Mouse (Mus musculus) neural tube, embryonic 11.5 days (tissue): ENCODE data around the gene Psmb11. TPM values are rescaled to one million over a fixed set of nuclear protein-coding genes. Genes with fewer than 3 reads are reported as not detected.
A peak's percentile ranks its signal among the peaks of the same experiment; 100 is the strongest.

Experiments used
- ATAC-seq: fragments of 200-750 bp; cut with Nextera tagmentation; 2 replicates; pipeline ENCODE4 v1.8.0; 2017; ENCODE audit warnings: moderate number of reproducible peaks, mild to moderate bottlenecking, moderate TSS enrichment, moderate library complexity; ENCODE audit not compliant: insufficient read depth, low FRiP score, low TSS enrichment
- DNase-seq: peaks from one replicate; pipeline ENCODE4 v3.0.0-alpha.2; 2015; ENCODE audit warnings: low spot score
- H3K27ac ChIP-seq: fragments of 300-500 bp; sonication (generic); 2 replicates; pipeline ENCODE4 v1.5.1; 2014; ENCODE audit warnings: low read depth, mild to moderate bottlenecking, low read length
- H3K27me3 ChIP-seq: fragments of 300-500 bp; sonication (generic); 2 replicates; pipeline ENCODE4 v1.6.1; 2014; ENCODE audit warnings: mild to moderate bottlenecking, low read length, mixed read lengths; ENCODE audit not compliant: control insufficient read depth, insufficient read depth
- H3K36me3 ChIP-seq: fragments of 300-500 bp; sonication (generic); 2 replicates; pipeline ENCODE4 v1.6.1; 2014; ENCODE audit warnings: mild to moderate bottlenecking, low read length, moderate library complexity, mixed read lengths; ENCODE audit not compliant: control insufficient read depth, insufficient read depth
- H3K4me1 ChIP-seq: fragments of 300-500 bp; sonication (generic); 2 replicates; pipeline ENCODE4 v1.6.1; 2014; ENCODE audit warnings: low read length, mixed read lengths; ENCODE audit not compliant: control insufficient read depth, insufficient read depth
- H3K4me2 ChIP-seq: fragments of 300-500 bp; sonication (generic); 2 replicates; pipeline ENCODE4 v1.6.1; 2014; ENCODE audit warnings: low read depth, mild to moderate bottlenecking, moderate library complexity
- H3K4me3 ChIP-seq: fragments of 300-500 bp; sonication (generic); 2 replicates; pipeline ENCODE4 v1.5.1; 2014; ENCODE audit warnings: low read depth, low read length
- H3K9ac ChIP-seq: fragments of 300-500 bp; sonication (generic); 2 replicates; pipeline ENCODE4 v1.6.1; 2014; ENCODE audit warnings: mild to moderate bottlenecking, low read length
- H3K9me3 ChIP-seq: fragments of 300-500 bp; sonication (generic); 2 replicates; pipeline ENCODE4 v1.6.1; 2016; ENCODE audit warnings: low read length; ENCODE audit not compliant: control insufficient read depth
- WGBS: fragments of 180-500 bp; shearing (Covaris S2); extraction: QIAGEN DNeasy Blood & Tissue Kit; methylation state at CpG from one replicate; pipeline ENCODE4 v1.1.7; 2014; 5-methylcytosine and 5-hydroxymethylcytosine counted together
- polyA plus RNA-seq: library from polyadenylated mRNA; unstranded; fragments of >200 nt; fragmentation: Nextera tagmentation; extraction: Ambion mirVana; gene quantifications from 2 replicates; pipeline ENCODE4 v1.2.1, GENCODE M21; 2014

Psmb11 gene
- polyA plus RNA-seq, 1 experiment from 2014 or later, result 0.08 TPM

- peak within 1 kb of the TSS; percentile 79 for H3K4me3 ChIP-seq
- peak within 1 kb of the TSS; percentile 66 for H3K4me2 ChIP-seq
- ATAC-seq (peak; percentile 40), DNase-seq (peak; percentile 94)
- peak within 1 kb of the TSS; percentile 67 for H3K27ac ChIP-seq
- no peaks in the 10 kb centered on the region for H3K9me3 ChIP-seq
- WGBS, result under 1% methylated on average over 66 of the region's 66 CpGs
- peaks cover 24% of the 10 kb centered on the region for H3K4me1 ChIP-seq
- no peaks in the 10 kb centered on the region for H3K36me3 ChIP-seq
- H3K9ac ChIP-seq, result peak within 1 kb of the TSS; percentile 89
- H3K27me3 ChIP-seq, result no peaks in the 10 kb centered on the region
Observed at GRCm38 (mm10) chr14:54577089-54577982, 43.9 kb upstream of the Psmb11 start, which contains the start of gene Ajuba. TSS of gene Ajuba (minus strand) at chr14:54577558.

GRCm38 (mm10) chr14:54578063-54578462 is 43.2 kb upstream of the Psmb11 start:
- H3K27ac ChIP-seq, result peak overlapping the region; percentile 67
- peak overlapping the region; percentile 66 for H3K4me2 ChIP-seq
- peak overlapping the region; percentile 79 for H3K4me3 ChIP-seq
- no peaks in the 10 kb centered on the region for H3K36me3 ChIP-seq
- H3K4me1 ChIP-seq, result peaks cover 17% of the 10 kb centered on the region
- under 1% methylated on average over 10 of the region's 10 CpGs for WGBS
- DNase-seq (no peak), ATAC-seq (no peak)
- H3K9me3 ChIP-seq, result no peaks in the 10 kb centered on the region
- H3K9ac ChIP-seq, result peak overlapping the region; percentile 89
- H3K27me3 ChIP-seq, result no peaks in the 10 kb centered on the region

GRCm38 (mm10) chr14:54579638-54580037 is 41.6 kb upstream of the Psmb11 start:
- ATAC-seq, result no peak
- WGBS, result 87% methylated on average over 7 of the region's 7 CpGs

GRCm38 (mm10) chr14:54582536-54582935 is 38.7 kb upstream of the Psmb11 start:
- no peak overlapping the region for H3K4me3 ChIP-seq
- H3K9me3 ChIP-seq, result no peaks in the 10 kb centered on the region
- no peak overlapping the region for H3K4me2 ChIP-seq
- no peak overlapping the region for H3K27ac ChIP-seq
- H3K4me1 ChIP-seq, result no peaks in the 10 kb centered on the region; the same call in 1 of the 2 replicates
- H3K36me3 ChIP-seq, result no peaks in the 10 kb centered on the region; the same call in 1 of the 2 replicates
- ATAC-seq (no peak), DNase-seq (no peak)
- 89% methylated on average over 9 of the region's 9 CpGs for whole genome bisulfite sequencing
- H3K9ac ChIP-seq, result no peak overlapping the region
- no peaks in the 10 kb centered on the region for H3K27me3 ChIP-seq

More at GRCm38 (mm10) chr14:54579638-54580037, 41.6 kb upstream of the Psmb11 start:
- no peak overlapping the region for H3K4me3 ChIP-seq
- no peak for DNase-seq
- no peaks in the 10 kb centered on the region for H3K27me3 ChIP-seq
- no peak overlapping the region for H3K27ac ChIP-seq
- no peak overlapping the region for H3K4me2 ChIP-seq
- no peaks in the 10 kb centered on the region for H3K9me3 ChIP-seq
- H3K36me3 ChIP-seq, result no peaks in the 10 kb centered on the region; the same call in 1 of the 2 replicates
- H3K9ac ChIP-seq, result no peak overlapping the region
- H3K4me1 ChIP-seq, result peaks cover 3% of the 10 kb centered on the region

GRCm38 (mm10) chr14:54583681-54584338 is 37.4 kb upstream of the Psmb11 start:
- Histone ChIP-seq H3K9me3 (no peaks in the 10 kb centered on the region), H3K4me2 (no peak overlapping the region), H3K4me3 (no peak overlapping the region), H3K27ac (no peak overlapping the region), H3K27me3 (no peaks in the 10 kb centered on the region), H3K9ac (no peak overlapping the region), H3K4me1 (no peaks in the 10 kb centered on the region), H3K36me3 (no peaks in the 10 kb centered on the region; the same call in 1 of the 2 replicates)
- ATAC-seq (no peak), DNase-seq (peak; percentile 61)
- 44% methylated on average over 7 of the region's 7 CpGs for WGBS

GRCm38 (mm10) chr14:54591056-54591455 is 30.2 kb upstream of the Psmb11 start:
- Histone ChIP-seq H3K4me1 (no peaks in the 10 kb centered on the region), H3K27me3 (no peaks in the 10 kb centered on the region), H3K9ac (no peak overlapping the region), H3K4me2 (no peak overlapping the region), H3K27ac (no peak overlapping the region), H3K4me3 (no peak overlapping the region), H3K9me3 (no peaks in the 10 kb centered on the region), H3K36me3 (no peaks in the 10 kb centered on the region)
- DNase-seq, result no peak
- no peak for ATAC-seq
- 93% methylated on average over 16 of the region's 16 CpGs for WGBS

GRCm38 (mm10) chr14:54592319-54592934 is 28.8 kb upstream of the Psmb11 start:
- ATAC-seq, result 0 out of 2 replicates have a peak, but pooled peaks have one; percentile 45

GRCm38 (mm10) chr14:54594055-54594454 is 27.2 kb upstream of the Psmb11 start:
- 95% methylated on average over 3 of the region's 3 CpGs for WGBS
- Histone ChIP-seq H3K9me3 (no peaks in the 10 kb centered on the region), H3K27ac (no peak overlapping the region), H3K4me1 (no peaks in the 10 kb centered on the region), H3K4me2 (no peak overlapping the region), H3K4me3 (no peak overlapping the region), H3K27me3 (no peaks in the 10 kb centered on the region), H3K9ac (no peak overlapping the region), H3K36me3 (no peaks in the 10 kb centered on the region)
- DNase-seq (no peak), ATAC-seq (no peak)

More at GRCm38 (mm10) chr14:54592319-54592934, 28.8 kb upstream of the Psmb11 start:
- H3K9me3 ChIP-seq, result no peaks in the 10 kb centered on the region
- no peaks in the 10 kb centered on the region for H3K27me3 ChIP-seq
- no peak overlapping the region for H3K4me2 ChIP-seq
- WGBS, result 62% methylated on average over 10 of the region's 10 CpGs
- H3K4me3 ChIP-seq, result no peak overlapping the region
- no peaks in the 10 kb centered on the region for H3K36me3 ChIP-seq
- H3K9ac ChIP-seq, result no peak overlapping the region
- no peaks in the 10 kb centered on the region for H3K4me1 ChIP-seq
- no peak overlapping the region for H3K27ac ChIP-seq
- no peak for DNase-seq
